Mouse (Mus musculus): Measurements from ENCODE around the gene Ptprn2. TPM values are rescaled to one million over a fixed set of nuclear protein-coding genes. Genes with fewer than 3 reads are reported as not detected.

Gene Ptprn2
- total RNA-seq, 2 experiments from 2014 or later, result 0.14 to 0.20 TPM

GRCm38 (mm10) chr12:117270199-117270598 is 784.7 kb downstream of the Ptprn2 start:
- intact Hi-C loops (cut with DNase I), result no loop called here
- no peak for DNase-seq

GRCm38 (mm10) chr12:117273166-117273565 is 787.6 kb downstream of the Ptprn2 start:
- intact Hi-C loops (cut with DNase I), result no loop called here

GRCm38 (mm10) chr12:117274576-117274975 is 789.1 kb downstream of the Ptprn2 start:
- intact Hi-C loops (cut with DNase I), result no loop called here
- no peak for DNase-seq

More at GRCm38 (mm10) chr12:117273166-117273565, 787.6 kb downstream of the Ptprn2 start:
- no peak for DNase-seq

GRCm38 (mm10) chr12:117280790-117281189 is 795.3 kb downstream of the Ptprn2 start:
- intact Hi-C loops (cut with DNase I), result no loop called here

DNA sequence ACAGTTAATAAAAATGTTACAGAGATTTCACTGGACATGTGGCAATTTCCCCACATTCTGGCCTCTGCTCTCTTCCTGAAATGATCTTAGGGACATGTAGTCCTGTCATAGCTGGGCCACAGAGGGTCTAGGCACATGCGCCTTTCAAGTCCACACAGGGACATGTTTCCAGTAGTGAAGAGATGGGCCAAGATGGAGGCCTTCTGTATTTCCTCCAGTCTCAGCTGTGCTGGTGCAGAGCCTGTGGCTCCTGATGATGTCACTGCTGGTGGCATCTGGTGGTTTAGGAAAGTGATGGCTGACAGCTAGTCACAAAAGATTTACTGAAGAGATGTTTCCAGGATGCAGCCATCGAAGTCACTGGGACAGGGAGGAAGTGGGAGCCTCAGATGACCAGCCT is 797.1 kb downstream of the Ptprn2 start:
- intact Hi-C loops (cut with DNase I), result no loop called here

More at GRCm38 (mm10) chr12:117280790-117281189, 795.3 kb downstream of the Ptprn2 start:
- no peak for DNase-seq

DNA sequence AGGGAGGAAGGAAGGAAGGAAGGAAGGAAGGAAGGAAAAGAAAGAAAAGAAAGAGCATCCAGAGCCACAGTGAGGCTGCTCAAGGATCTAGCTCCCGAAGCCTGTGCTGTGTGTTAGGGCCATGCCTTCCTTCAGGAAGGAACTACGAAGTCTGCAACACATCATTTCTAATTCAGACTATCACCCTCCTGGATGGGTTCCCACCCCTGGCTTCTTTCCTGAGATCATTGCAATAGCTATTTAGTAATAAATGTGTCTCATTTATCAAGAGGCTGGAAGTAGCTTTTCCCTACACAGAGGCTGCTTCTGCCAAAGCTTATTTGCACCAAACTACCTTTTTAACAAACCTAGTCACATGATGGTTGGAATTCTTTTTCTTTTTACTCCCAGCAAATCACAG is 801.9 kb downstream of the Ptprn2 start:
- DNase-seq, result peak; percentile 4 to 9
- intact Hi-C loops (cut with DNase I), result no loop called here

More for the DNA sequence above, 797.1 kb downstream of the Ptprn2 start:
- DNase-seq, result no peak

GRCm38 (mm10) chr12:117291943-117292342 is 806.4 kb downstream of the Ptprn2 start:
- intact Hi-C loops (cut with DNase I), result no loop called here
- DNase-seq, result no peak

DNA sequence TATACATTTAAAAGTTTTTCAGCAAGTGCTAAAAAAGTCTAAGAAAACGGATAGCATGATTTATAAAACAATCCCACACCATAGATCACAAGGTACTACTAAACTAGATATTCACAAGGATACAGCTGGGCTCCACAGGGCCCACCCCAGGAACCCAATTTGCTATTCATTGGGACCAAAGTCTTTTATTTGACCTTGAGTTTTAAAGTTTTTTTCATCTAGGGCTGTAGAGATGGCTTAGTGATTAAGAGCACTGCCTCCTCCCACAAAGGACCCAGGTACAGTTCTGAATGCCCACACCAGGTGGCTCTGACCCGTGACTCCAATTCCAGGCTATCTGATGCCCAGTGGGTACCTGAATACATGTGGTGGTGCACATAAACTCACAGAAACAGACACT is 811.3 kb downstream of the Ptprn2 start:
- intact Hi-C loops (cut with DNase I), result no loop called here
- DNase-seq, result no peak

DNA sequence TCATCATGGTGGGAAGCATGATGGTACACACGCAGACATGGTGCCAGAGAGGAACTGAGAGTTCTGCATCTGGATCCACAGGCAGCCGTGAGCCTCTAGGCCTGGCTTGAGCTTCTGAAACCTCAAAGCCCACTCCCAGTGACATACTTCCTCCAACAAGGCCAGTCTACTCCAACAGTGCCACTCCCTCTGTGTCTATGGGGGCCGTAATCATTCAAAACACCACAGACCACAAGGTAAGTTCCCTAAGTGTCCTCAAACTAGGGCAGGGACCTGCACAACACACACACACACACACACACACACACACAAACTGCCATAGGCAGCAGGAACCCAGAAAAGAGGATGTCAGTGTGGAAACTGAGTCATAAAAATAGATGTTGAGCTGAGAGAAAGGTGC is 813.6 kb downstream of the Ptprn2 start:
- intact Hi-C loops (cut with DNase I), result no loop called here
- DNase-seq, result no peak

DNA sequence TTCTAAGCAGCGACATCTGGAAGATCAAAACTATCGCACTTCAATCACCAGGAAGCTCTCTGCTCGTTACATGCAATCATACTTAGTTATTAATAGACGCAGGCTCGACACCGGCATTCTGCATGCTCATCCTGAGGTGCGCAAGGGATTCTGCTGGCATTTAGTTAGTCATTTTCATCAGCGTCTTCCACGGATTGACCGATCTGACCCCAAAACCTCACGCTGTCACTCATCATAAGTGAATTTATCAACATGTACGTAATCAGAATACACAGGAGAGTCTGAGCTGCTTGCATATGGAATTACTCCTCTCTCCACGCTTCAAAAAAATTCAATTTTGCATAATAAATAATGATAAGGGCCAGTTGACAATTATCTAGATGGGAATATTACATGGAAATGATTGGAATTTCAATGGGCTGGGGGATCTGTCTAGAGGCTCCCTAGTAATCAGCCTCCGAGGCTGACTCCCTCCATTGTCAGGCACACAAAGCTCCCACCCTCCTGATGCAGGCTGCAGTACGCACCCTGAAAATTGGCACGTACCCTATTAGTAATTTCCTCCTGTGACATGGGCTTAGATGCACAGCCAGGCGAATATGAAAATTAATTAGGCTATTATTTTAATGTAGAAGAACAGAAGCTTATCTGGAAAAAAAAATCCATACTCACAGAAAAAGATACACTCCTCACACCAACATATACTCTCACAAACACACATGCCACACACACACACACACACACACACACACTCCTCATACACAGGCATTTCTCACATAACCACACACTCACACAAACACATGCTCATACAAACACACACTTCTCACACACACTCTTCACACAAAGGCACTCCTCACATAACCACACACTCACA is 819.5 kb downstream of the Ptprn2 start:
- intact Hi-C loops (cut with DNase I), result no loop called here
- no peak for DNase-seq

- no peak for DNase-seq
- intact Hi-C loops (cut with DNase I), result no loop called here
These were observed 820.1 kb downstream of the Ptprn2 start for GRCm38 (mm10) chr12:117305625-117306105.

- DNase-seq, result no peak
- intact Hi-C loops (cut with DNase I), result no loop called here
These were observed 826.6 kb downstream of the Ptprn2 start for GRCm38 (mm10) chr12:117312079-117312478.

DNA sequence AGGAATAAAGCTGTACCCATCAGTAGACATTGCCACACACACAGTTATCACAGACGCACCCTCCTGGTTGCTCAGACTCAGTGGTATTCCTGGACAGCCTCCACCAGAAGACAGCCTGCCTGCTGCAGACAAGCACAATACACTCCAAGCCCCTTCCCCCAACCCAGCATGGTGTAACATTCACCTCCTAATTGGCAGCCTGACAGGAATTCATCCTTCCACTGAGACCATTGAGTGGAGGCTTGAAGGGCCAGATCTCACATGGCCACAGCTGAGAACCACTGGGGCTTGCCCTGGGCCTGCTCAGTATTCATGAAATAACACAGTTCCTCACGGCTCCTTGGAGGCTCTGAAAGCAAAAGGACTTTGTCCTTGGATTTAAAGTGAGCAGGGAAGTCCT is 829.5 kb downstream of the Ptprn2 start:
- intact Hi-C loops (cut with DNase I), result no loop called here
- no peak for DNase-seq

- intact Hi-C loops (cut with DNase I), result no loop called here
- DNase-seq, result no peak
These were observed 830.1 kb downstream of the Ptprn2 start for GRCm38 (mm10) chr12:117315661-117316060.

GRCm38 (mm10) chr12:117318229-117318628 is 832.7 kb downstream of the Ptprn2 start:
- intact Hi-C loops (cut with DNase I), result no loop called here
- no peak for DNase-seq

GRCm38 (mm10) chr12:117323017-117323416 is 837.5 kb downstream of the Ptprn2 start:
- no peak for DNase-seq
- intact Hi-C loops (cut with DNase I), result no loop called here

Small RNA genes lying within 50 kb of the gene (microRNA-seq; reads per million reads assigned to microRNA genes)
- 0.35 to 2.6 reads per million in 2 experiments for gene Mir153

Other genes with a start within 250 kb of the Ptprn2 start
- gene Wdr60, start 222.7 kb upstream of the Ptprn2 start, total RNA-seq (2021), result 1 to 10 TPM; 2.6 to 3.3 TPM
- gene Gm11027, start 210.3 kb upstream of the Ptprn2 start, total RNA-seq (2021), result not detected
- gene Esyt2, start 204.5 kb upstream of the Ptprn2 start, total RNA-seq (2021), result 10 to 100 TPM; 38.7 to 42.9 TPM
- gene Ncapg2, start 80.3 kb upstream of the Ptprn2 start, total RNA-seq (2021), result 10 to 100 TPM; 16.3 to 16.4 TPM

All from heart, postnatal 10 days (tissue).